Mouse (Mus musculus): ENCODE measurements around the gene Cpeb2. TPM values are rescaled to one million over a fixed set of nuclear protein-coding genes. Genes with fewer than 3 reads are reported as not detected.

Gene Cpeb2
- polyA plus RNA-seq, 1 experiment = 3.4 TPM

DNA sequence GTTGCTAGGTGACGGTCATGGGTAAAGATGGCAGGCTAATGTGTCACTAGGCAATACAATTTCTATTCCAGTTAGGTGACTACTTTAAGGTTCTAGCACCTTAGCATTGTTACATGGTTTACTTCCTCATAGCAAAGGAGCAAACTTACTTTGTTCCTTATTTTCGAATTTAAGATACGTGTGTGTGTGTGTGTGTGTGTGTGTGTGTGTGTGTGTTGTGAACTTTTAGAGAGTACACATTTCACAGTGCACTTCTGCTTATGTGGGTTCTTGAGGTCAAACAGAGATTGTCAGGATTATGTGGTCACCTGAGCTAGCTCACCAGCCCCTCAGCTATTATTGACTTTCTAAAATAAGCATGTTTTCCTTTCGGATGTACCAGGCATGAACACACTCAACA lies 60.2 kb downstream of the Cpeb2 start:
- Histone ChIP-seq H3ac (ENCODE audit: control insufficient read depth, insufficient read length) (no peak overlapping the region), H3K79me2 (ENCODE audit: control insufficient read depth, insufficient read depth) (no peaks in the 10 kb centered on the region), H3K27me3 (ENCODE audit: control insufficient read depth, insufficient read depth, insufficient read length) (no peaks in the 10 kb centered on the region), H3K4me3 (no peak overlapping the region), H3K4me2 (ENCODE audit: low read depth) (no peak overlapping the region), H3K36me3 (ENCODE audit: control insufficient read depth, insufficient read depth) (no peaks in the 10 kb centered on the region)
- TF ChIP-seq USF1 (IDR thresholded peaks at IDR 0.05; ENCODE audit: low read depth) (no peak), POLR2A (IDR thresholded peaks at IDR 0.05; ENCODE audit: insufficient read length, low read depth) (no peak), TCF3 (IDR thresholded peaks at IDR 0.05; ENCODE audit: insufficient read length, low read depth) (no peak), MYOD1 (IDR thresholded peaks at IDR 0.05; ENCODE audit: control insufficient read depth in 1 of 3, insufficient read length in 2 of 3, low read depth in 2 of 3) (no peak), MAX (IDR thresholded peaks at IDR 0.05; ENCODE audit: low read depth) (no peak), MYOG (IDR thresholded peaks at IDR 0.05; ENCODE audit: control insufficient read depth in 1 of 3, insufficient read depth in 1 of 3, insufficient read length in 2 of 3, low read depth in 2 of 3) (no peak), E2F4 (IDR thresholded peaks at IDR 0.05; ENCODE audit: insufficient read depth) (no peak), TCF12 (IDR thresholded peaks at IDR 0.05; ENCODE audit: insufficient read depth, poor library complexity, severe bottlenecking) (no peak)

GRCm38 (mm10) chr5:43297459-43297858 lies 64.5 kb downstream of the Cpeb2 start:
- Histone ChIP-seq H3K4me3 (no peak overlapping the region), H3K36me3 (ENCODE audit: control insufficient read depth, insufficient read depth) (no peaks in the 10 kb centered on the region), H3K4me2 (ENCODE audit: low read depth) (no peak overlapping the region), H3K27me3 (ENCODE audit: control insufficient read depth, insufficient read depth, insufficient read length) (no peaks in the 10 kb centered on the region), H3K79me2 (ENCODE audit: control insufficient read depth, insufficient read depth) (no peaks in the 10 kb centered on the region), H3ac (ENCODE audit: control insufficient read depth, insufficient read length) (no peak overlapping the region)
- TF ChIP-seq MYOD1 (IDR thresholded peaks at IDR 0.05; ENCODE audit: control insufficient read depth in 1 of 3, insufficient read length in 2 of 3, low read depth in 2 of 3) = no peak
- TF ChIP-seq SRF (IDR thresholded peaks at IDR 0.05; ENCODE audit: control insufficient read depth, insufficient read length, low read depth) = no peak
- no peak for TF ChIP-seq E2F4 (IDR thresholded peaks at IDR 0.05; ENCODE audit: insufficient read depth)
- no peak for TF ChIP-seq USF1 (IDR thresholded peaks at IDR 0.05; ENCODE audit: low read depth)
- TF ChIP-seq POLR2A (IDR thresholded peaks at IDR 0.05; ENCODE audit: insufficient read length, low read depth) = no peak
- no peak for TF ChIP-seq MYOG (IDR thresholded peaks at IDR 0.05; ENCODE audit: control insufficient read depth in 1 of 3, insufficient read depth in 1 of 3, insufficient read length in 2 of 3, low read depth in 2 of 3)
- no peak for TF ChIP-seq TCF12 (IDR thresholded peaks at IDR 0.05; ENCODE audit: insufficient read depth, poor library complexity, severe bottlenecking)
- TF ChIP-seq CEBPB (IDR thresholded peaks at IDR 0.05; ENCODE audit: insufficient read depth, poor library complexity, severe bottlenecking) = no peak
- no peak for TF ChIP-seq REST (IDR thresholded peaks at IDR 0.05; ENCODE audit: insufficient read depth, insufficient read length)
- TF ChIP-seq MAX (IDR thresholded peaks at IDR 0.05; ENCODE audit: low read depth) = no peak
- no peak for TF ChIP-seq POLR2AphosphoS2 (IDR thresholded peaks at IDR 0.05; ENCODE audit: insufficient read length, low read depth)
- TF ChIP-seq TCF3 (IDR thresholded peaks at IDR 0.05; ENCODE audit: insufficient read length, low read depth) = no peak

GRCm38 (mm10) chr5:43298975-43299374 lies 66.0 kb downstream of the Cpeb2 start:
- Histone ChIP-seq H3K79me2 (ENCODE audit: control insufficient read depth, insufficient read depth) (no peaks in the 10 kb centered on the region), H3ac (ENCODE audit: control insufficient read depth, insufficient read length) (no peak overlapping the region), H3K4me2 (ENCODE audit: low read depth) (no peak overlapping the region), H3K36me3 (ENCODE audit: control insufficient read depth, insufficient read depth) (no peaks in the 10 kb centered on the region), H3K4me3 (no peak overlapping the region), H3K27me3 (ENCODE audit: control insufficient read depth, insufficient read depth, insufficient read length) (no peaks in the 10 kb centered on the region)
- TF ChIP-seq POLR2AphosphoS2 (IDR thresholded peaks at IDR 0.05; ENCODE audit: insufficient read length, low read depth) = no peak
- TF ChIP-seq E2F4 (IDR thresholded peaks at IDR 0.05; ENCODE audit: insufficient read depth) = no peak
- no peak for TF ChIP-seq USF1 (IDR thresholded peaks at IDR 0.05; ENCODE audit: low read depth)
- TF ChIP-seq MYOD1 (IDR thresholded peaks at IDR 0.05; ENCODE audit: control insufficient read depth in 1 of 3, insufficient read length in 2 of 3, low read depth in 2 of 3) = no peak
- TF ChIP-seq REST (IDR thresholded peaks at IDR 0.05; ENCODE audit: insufficient read depth, insufficient read length) = no peak
- no peak for TF ChIP-seq POLR2A (IDR thresholded peaks at IDR 0.05; ENCODE audit: insufficient read length, low read depth)
- TF ChIP-seq SRF (IDR thresholded peaks at IDR 0.05; ENCODE audit: control insufficient read depth, insufficient read length, low read depth) = no peak
- TF ChIP-seq MAX (IDR thresholded peaks at IDR 0.05; ENCODE audit: low read depth) = no peak

DNA sequence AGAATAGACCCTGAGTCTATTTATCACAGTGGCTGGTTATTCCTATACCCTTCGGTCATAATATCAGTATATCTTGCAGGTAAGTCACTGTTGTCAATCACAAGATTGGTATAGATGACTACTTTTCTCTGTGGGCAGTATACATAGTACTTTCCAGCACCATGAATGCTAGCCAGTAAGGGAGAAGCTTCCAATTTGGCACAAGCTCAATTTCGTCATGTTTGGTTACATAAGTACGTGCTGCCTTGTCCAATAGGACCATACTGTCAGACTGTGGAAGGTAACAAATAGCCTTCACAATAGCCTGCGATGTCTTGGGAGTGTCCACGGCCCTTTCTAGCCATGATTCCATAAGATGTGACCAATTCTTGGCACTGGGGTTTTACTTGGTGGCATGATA lies 67.1 kb downstream of the Cpeb2 start:
- no peak overlapping the region for H3K4me2 ChIP-seq (ENCODE audit: low read depth)
- TF ChIP-seq POLR2A (IDR thresholded peaks at IDR 0.05; ENCODE audit: insufficient read length, low read depth) = no peak
- TF ChIP-seq MAX (IDR thresholded peaks at IDR 0.05; ENCODE audit: low read depth) = no peak
- H3ac ChIP-seq (ENCODE audit: control insufficient read depth, insufficient read length) = no peak overlapping the region
- H3K4me3 ChIP-seq = no peak overlapping the region
- H3K79me2 ChIP-seq (ENCODE audit: control insufficient read depth, insufficient read depth) = no peaks in the 10 kb centered on the region
- no peaks in the 10 kb centered on the region for H3K36me3 ChIP-seq (ENCODE audit: control insufficient read depth, insufficient read depth)
- no peaks in the 10 kb centered on the region for H3K27me3 ChIP-seq (ENCODE audit: control insufficient read depth, insufficient read depth, insufficient read length)

DNA sequence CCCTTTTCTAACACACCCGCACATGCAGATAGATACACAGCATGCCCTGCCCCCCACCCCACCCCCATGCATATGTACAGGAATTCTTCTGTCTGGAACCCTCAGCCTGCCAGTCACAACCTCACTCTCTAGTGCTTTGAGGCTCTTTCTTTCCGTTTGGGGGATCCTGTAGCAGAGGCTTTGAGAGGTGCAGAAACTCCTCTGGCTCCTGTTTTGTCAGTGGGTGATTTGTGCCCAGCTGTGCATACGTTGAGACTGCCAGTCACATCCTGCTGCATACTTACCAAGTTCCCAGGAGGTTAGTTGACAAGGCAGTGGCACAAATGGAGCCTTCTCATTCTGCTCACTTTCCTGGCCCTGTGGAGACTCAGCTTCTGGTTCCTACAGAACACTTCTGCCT lies 68.0 kb downstream of the Cpeb2 start:
- H3ac ChIP-seq (ENCODE audit: control insufficient read depth, insufficient read length) = no peak overlapping the region
- H3K27me3 ChIP-seq (ENCODE audit: control insufficient read depth, insufficient read depth, insufficient read length) = no peaks in the 10 kb centered on the region
- no peaks in the 10 kb centered on the region for H3K79me2 ChIP-seq (ENCODE audit: control insufficient read depth, insufficient read depth)
- H3K4me2 ChIP-seq (ENCODE audit: low read depth) = no peak overlapping the region
- TF ChIP-seq POLR2AphosphoS2 (IDR thresholded peaks at IDR 0.05; ENCODE audit: insufficient read length, low read depth) = no peak
- no peak for TF ChIP-seq MAX (IDR thresholded peaks at IDR 0.05; ENCODE audit: low read depth)
- H3K4me3 ChIP-seq = no peak overlapping the region
- H3K36me3 ChIP-seq (ENCODE audit: control insufficient read depth, insufficient read depth) = no peaks in the 10 kb centered on the region

DNA sequence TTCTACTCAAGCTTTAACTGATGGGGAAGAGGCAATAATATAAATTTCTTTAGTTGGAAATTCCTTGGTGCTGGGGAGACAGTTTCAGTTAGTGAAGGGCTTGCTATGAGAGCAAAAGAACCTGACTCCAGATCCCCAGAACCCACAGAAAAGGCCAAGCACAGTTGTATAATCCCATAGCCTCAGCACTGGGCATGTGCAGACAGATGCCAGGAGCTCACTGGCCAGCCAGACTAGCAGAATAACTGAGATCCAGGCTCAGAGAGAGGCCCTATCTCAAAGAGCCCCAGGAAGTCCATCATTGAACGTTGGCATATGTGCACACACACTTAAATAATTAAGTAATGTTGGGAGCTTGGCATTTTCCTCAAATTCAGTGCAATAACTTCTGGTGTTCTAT lies 70.5 kb downstream of the Cpeb2 start:
- no peak overlapping the region for H3K4me2 ChIP-seq (ENCODE audit: low read depth)
- H3ac ChIP-seq (ENCODE audit: control insufficient read depth, insufficient read length) = no peak overlapping the region
- no peak overlapping the region for H3K4me3 ChIP-seq

More for the DNA sequence above, 70.5 kb downstream of the Cpeb2 start:
- no peak for TF ChIP-seq POLR2A (IDR thresholded peaks at IDR 0.05; ENCODE audit: insufficient read length, low read depth)
- no peak for TF ChIP-seq CEBPB (IDR thresholded peaks at IDR 0.05; ENCODE audit: insufficient read depth, poor library complexity, severe bottlenecking)
- no peak for TF ChIP-seq POLR2AphosphoS2 (IDR thresholded peaks at IDR 0.05; ENCODE audit: insufficient read length, low read depth)
- TF ChIP-seq REST (IDR thresholded peaks at IDR 0.05; ENCODE audit: insufficient read depth, insufficient read length) = no peak
- no peak for TF ChIP-seq TCF3 (IDR thresholded peaks at IDR 0.05; ENCODE audit: insufficient read length, low read depth)
- no peak for TF ChIP-seq SRF (IDR thresholded peaks at IDR 0.05; ENCODE audit: control insufficient read depth, insufficient read length, low read depth)
- no peak for TF ChIP-seq MYOG (IDR thresholded peaks at IDR 0.05; ENCODE audit: control insufficient read depth in 1 of 3, insufficient read depth in 1 of 3, insufficient read length in 2 of 3, low read depth in 2 of 3)
- no peak for TF ChIP-seq TCF12 (IDR thresholded peaks at IDR 0.05; ENCODE audit: insufficient read depth, poor library complexity, severe bottlenecking)
- no peak for TF ChIP-seq MYOD1 (IDR thresholded peaks at IDR 0.05; ENCODE audit: control insufficient read depth in 1 of 3, insufficient read length in 2 of 3, low read depth in 2 of 3)
- TF ChIP-seq USF1 (IDR thresholded peaks at IDR 0.05; ENCODE audit: low read depth) = no peak
- Histone ChIP-seq H3K79me2 (ENCODE audit: control insufficient read depth, insufficient read depth) (no peaks in the 10 kb centered on the region), H3K27me3 (ENCODE audit: control insufficient read depth, insufficient read depth, insufficient read length) (no peaks in the 10 kb centered on the region), H3K36me3 (ENCODE audit: control insufficient read depth, insufficient read depth) (no peaks in the 10 kb centered on the region)

All from myocyte (in vitro differentiated cells).